Mouse (Mus musculus): ENCODE results near the gene Atxn7l2. TPM values are rescaled to one million over a fixed set of nuclear protein-coding genes. Genes with fewer than 3 reads are reported as not detected.

Gene Atxn7l2
- polyA plus RNA-seq, 1 experiment from 2014 or later, result 25.7 TPM

GRCm38 (mm10) chr3:108220661-108221060 is 9.9 kb upstream of the Atxn7l2 start:
- WGBS, result 84% methylated on average over 3 of the region's 3 CpGs
- peaks cover 63% of the 10 kb centered on the region for H3K27me3 ChIP-seq (ENCODE audit: low read depth, poor library complexity, severe bottlenecking)
- H3K4me3 ChIP-seq, result no peak overlapping the region

GRCm38 (mm10) chr3:108214734-108215133 is 4.0 kb upstream of the Atxn7l2 start:
- peaks cover 12% of the 10 kb centered on the region for H3K4me1 ChIP-seq
- no peaks in the 10 kb centered on the region for H3K9me3 ChIP-seq (replicated peaks)
- 20% methylated on average over 5 of the region's 5 CpGs for WGBS
- peaks cover 11% of the 10 kb centered on the region; the same call in 1 of the 2 replicates for H3K27me3 ChIP-seq (ENCODE audit: low read depth, poor library complexity, severe bottlenecking)
- no peak overlapping the region for H3K4me3 ChIP-seq
- H3K36me3 ChIP-seq, result no peaks in the 10 kb centered on the region
- DNase-seq (ENCODE audit: low spot score), result peak; percentile 69
- H3K27ac ChIP-seq, result no peak overlapping the region

More at GRCm38 (mm10) chr3:108220661-108221060, 9.9 kb upstream of the Atxn7l2 start:
- H3K36me3 ChIP-seq, result no peaks in the 10 kb centered on the region
- no peak for DNase-seq (ENCODE audit: low spot score)
- no peak overlapping the region for H3K27ac ChIP-seq
- peaks cover 1% of the 10 kb centered on the region for H3K4me1 ChIP-seq
- no peaks in the 10 kb centered on the region for H3K9me3 ChIP-seq (replicated peaks)

GRCm38 (mm10) chr3:108212406-108212805 is 1.7 kb upstream of the Atxn7l2 start:
- H3K9me3 ChIP-seq (replicated peaks), result no peaks in the 10 kb centered on the region
- 80% methylated on average over 8 of the region's 8 CpGs for WGBS
- H3K27me3 ChIP-seq (ENCODE audit: low read depth, poor library complexity, severe bottlenecking), result peaks cover 5% of the 10 kb centered on the region; the same call in 1 of the 2 replicates
- peaks cover 31% of the 10 kb centered on the region for H3K4me1 ChIP-seq
- H3K4me3 ChIP-seq, result no peak overlapping the region
- peaks cover 15% of the 10 kb centered on the region for H3K36me3 ChIP-seq
- no peak for DNase-seq (ENCODE audit: low spot score)
- no peak overlapping the region for H3K27ac ChIP-seq

GRCm38 (mm10) chr3:108211845-108212244 is 1.1 kb upstream of the Atxn7l2 start:
- Histone ChIP-seq H3K4me1 (peaks cover 31% of the 10 kb centered on the region), H3K4me3 (no peak overlapping the region), H3K36me3 (peaks cover 20% of the 10 kb centered on the region), H3K9me3 (replicated peaks) (no peaks in the 10 kb centered on the region), H3K27ac (no peak overlapping the region), H3K27me3 (ENCODE audit: low read depth, poor library complexity, severe bottlenecking) (peaks cover 5% of the 10 kb centered on the region; the same call in 1 of the 2 replicates)
- 87% methylated on average over 6 of the region's 6 CpGs for WGBS
- DNase-seq (ENCODE audit: low spot score), result no peak

GRCm38 (mm10) chr3:108209946-108210770 is 576 bp downstream of the Atxn7l2 start:
- peaks cover 37% of the 10 kb centered on the region for H3K36me3 ChIP-seq
- peak overlapping the region; percentile 68 for H3K4me3 ChIP-seq
- under 1% methylated on average over 58 of the region's 72 CpGs for WGBS
- no peaks in the 10 kb centered on the region for H3K9me3 ChIP-seq (replicated peaks)
- H3K27me3 ChIP-seq (ENCODE audit: low read depth, poor library complexity, severe bottlenecking), result no peaks in the 10 kb centered on the region
- H3K4me1 ChIP-seq, result peaks cover 31% of the 10 kb centered on the region
- peak overlapping the region; percentile 99 for H3K27ac ChIP-seq
- peak; percentile 97 for DNase-seq (ENCODE audit: low spot score)

- Histone ChIP-seq H3K9me3 (replicated peaks) (no peaks in the 10 kb centered on the region), H3K27me3 (ENCODE audit: low read depth, poor library complexity, severe bottlenecking) (no peaks in the 10 kb centered on the region), H3K4me1 (peaks cover 31% of the 10 kb centered on the region), H3K27ac (peak overlapping the region; percentile 99), H3K36me3 (peaks cover 44% of the 10 kb centered on the region), H3K4me3 (peak overlapping the region; percentile 68)
- no peak for DNase-seq (ENCODE audit: low spot score)
- 10% methylated on average over 8 of the region's 8 CpGs for WGBS
These were observed 1.2 kb downstream of the Atxn7l2 start for GRCm38 (mm10) chr3:108209536-108209935.

- Histone ChIP-seq H3K36me3 (peaks cover 49% of the 10 kb centered on the region), H3K9me3 (replicated peaks) (no peaks in the 10 kb centered on the region), H3K4me3 (peak overlapping the region; percentile 68), H3K27ac (peak overlapping the region; percentile 99), H3K27me3 (ENCODE audit: low read depth, poor library complexity, severe bottlenecking) (no peaks in the 10 kb centered on the region), H3K4me1 (peaks cover 32% of the 10 kb centered on the region)
- DNase-seq (ENCODE audit: low spot score), result no peak
- WGBS, result 79% methylated on average over 3 of the region's 3 CpGs
These were observed 1.7 kb downstream of the Atxn7l2 start for GRCm38 (mm10) chr3:108209001-108209400.

- Histone ChIP-seq H3K27ac (no peak overlapping the region), H3K4me1 (peaks cover 49% of the 10 kb centered on the region), H3K4me3 (no peak overlapping the region), H3K36me3 (peaks cover 70% of the 10 kb centered on the region), H3K9me3 (replicated peaks) (no peaks in the 10 kb centered on the region), H3K27me3 (ENCODE audit: low read depth, poor library complexity, severe bottlenecking) (no peaks in the 10 kb centered on the region)
- no peak for DNase-seq (ENCODE audit: low spot score)
- 92% methylated on average over 15 of the region's 15 CpGs for WGBS
These were observed 3.9 kb downstream of the Atxn7l2 start for GRCm38 (mm10) chr3:108206731-108207375.

GRCm38 (mm10) chr3:108205601-108206000 is 5.1 kb downstream of the Atxn7l2 start:
- peaks cover 50% of the 10 kb centered on the region for H3K4me1 ChIP-seq

GRCm38 (mm10) chr3:108204470-108204869 is 6.3 kb downstream of the Atxn7l2 start:
- H3K9me3 ChIP-seq (replicated peaks), result no peaks in the 10 kb centered on the region
- H3K27me3 ChIP-seq (ENCODE audit: low read depth, poor library complexity, severe bottlenecking), result no peaks in the 10 kb centered on the region
- no peak for DNase-seq (ENCODE audit: low spot score)
- H3K4me1 ChIP-seq, result peaks cover 56% of the 10 kb centered on the region
- H3K4me3 ChIP-seq, result no peak overlapping the region
- H3K36me3 ChIP-seq, result peaks cover 75% of the 10 kb centered on the region
- H3K27ac ChIP-seq, result no peak overlapping the region
- 90% methylated on average over 11 of the region's 11 CpGs for WGBS

More at GRCm38 (mm10) chr3:108205601-108206000, 5.1 kb downstream of the Atxn7l2 start:
- Histone ChIP-seq H3K27me3 (ENCODE audit: low read depth, poor library complexity, severe bottlenecking) (no peaks in the 10 kb centered on the region), H3K36me3 (peaks cover 74% of the 10 kb centered on the region), H3K9me3 (replicated peaks) (no peaks in the 10 kb centered on the region), H3K27ac (no peak overlapping the region), H3K4me3 (no peak overlapping the region)
- 91% methylated on average over 8 of the region's 8 CpGs for WGBS
- DNase-seq (ENCODE audit: low spot score), result no peak

- WGBS, result 84% methylated on average over 11 of the region's 11 CpGs
- DNase-seq (ENCODE audit: low spot score), result peak; percentile 89
- Histone ChIP-seq H3K4me1 (peaks cover 49% of the 10 kb centered on the region), H3K4me3 (no peak overlapping the region), H3K36me3 (peaks cover 81% of the 10 kb centered on the region), H3K9me3 (replicated peaks) (no peaks in the 10 kb centered on the region), H3K27me3 (ENCODE audit: low read depth, poor library complexity, severe bottlenecking) (no peaks in the 10 kb centered on the region), H3K27ac (peak overlapping the region; percentile 17; the same call in 1 of the 2 replicates)
These were observed 7.0 kb downstream of the Atxn7l2 start for GRCm38 (mm10) chr3:108203621-108204325.

- Histone ChIP-seq H3K27ac (0 out of 2 replicates have a peak overlapping the region, but pooled peaks have one; percentile 17), H3K27me3 (ENCODE audit: low read depth, poor library complexity, severe bottlenecking) (no peaks in the 10 kb centered on the region), H3K4me3 (no peak overlapping the region), H3K9me3 (replicated peaks) (no peaks in the 10 kb centered on the region), H3K4me1 (peaks cover 43% of the 10 kb centered on the region), H3K36me3 (peaks cover 80% of the 10 kb centered on the region)
- DNase-seq (ENCODE audit: low spot score), result no peak
- 91% methylated on average over 13 of the region's 13 CpGs for WGBS
These were observed 7.5 kb downstream of the Atxn7l2 start for GRCm38 (mm10) chr3:108203212-108203611.
